In the genomic region with DNA sequence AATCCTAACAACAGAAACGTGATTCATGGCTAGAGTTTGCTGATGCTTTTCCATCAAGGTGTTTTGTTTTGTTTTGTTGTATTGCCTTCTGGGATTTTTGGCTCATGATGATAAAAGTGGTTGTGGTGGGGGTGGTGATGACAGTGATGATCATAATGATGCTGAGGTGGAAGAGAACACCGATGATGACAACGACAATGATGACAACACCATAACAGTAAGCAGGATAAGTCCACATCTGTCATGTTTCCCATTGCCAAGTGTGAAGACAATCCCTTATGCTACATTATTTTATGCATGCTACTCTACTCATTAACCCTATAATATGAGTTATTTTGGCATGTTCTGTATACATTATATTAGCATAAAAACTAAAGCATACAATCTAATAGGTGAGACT, we compare ENCODE assay signal across 23 mouse cellular contexts.
A peak's percentile ranks its signal among the peaks of the same experiment; 100 is the strongest.
DNase-seq lines count a peak whose midpoint lies in the region; ATAC-seq and TF ChIP-seq lines count a peak whose summit lies in the region.
"Had no signal": no experiment of that assay in that cellular context is flagged by ENCODE, and none has a peak within 500 bp of the region (broad histone marks: within the 10 kb centered on the region; RNA-seq: fewer than 3 reads in every experiment).

No protein-coding gene starts in this region.

- no peak for TF ChIP-seq POLR2A in brain, embryonic 14.5 days (IDR thresholded peaks at IDR 0.05; ENCODE audit: borderline replicate concordance, extremely low read depth, insufficient read depth, insufficient read length, poor library complexity, severe bottlenecking)

- WGBS in forebrain, embryonic 13.5 days, result 83% methylated on average over 3 of the region's 3 CpGs
- WGBS in forebrain, embryonic 11.5 days, result 86% methylated on average over 3 of the region's 3 CpGs
- WGBS in forebrain, embryonic 14.5 days, result 69% methylated on average over 3 of the region's 3 CpGs
- 65% methylated on average over 3 of the region's 3 CpGs for WGBS in forebrain, embryonic 16.5 days
- WGBS in forebrain, embryonic 15.5 days, result 71% methylated on average over 3 of the region's 3 CpGs
- WGBS in forebrain, embryonic 10.5 days, result 92% methylated on average over 3 of the region's 3 CpGs

- no peak overlapping the region for H3K4me3 ChIP-seq in forebrain, embryonic 13.5 days
- no peak overlapping the region for H3K4me3 ChIP-seq in forebrain, embryonic 11.5 days (ENCODE audit: low read depth, low read length)
- H3K4me3 ChIP-seq in forebrain, embryonic 14.5 days (ENCODE audit: low read depth, low read length), result no peak overlapping the region
- no peak overlapping the region for H3K4me3 ChIP-seq in forebrain, embryonic 16.5 days (replicated peaks; ENCODE audit: low read length)
- no peak overlapping the region for H3K4me3 ChIP-seq in forebrain, embryonic 15.5 days
- no peak overlapping the region for H3K4me3 ChIP-seq in forebrain, embryonic 10.5 days

- ATAC-seq in forebrain, embryonic 13.5 days, result peak; percentile 51; the same call in 1 of the 2 replicates
- no peak for ATAC-seq in forebrain, embryonic 11.5 days (replicated peaks; ENCODE audit: low FRiP score)
- ATAC-seq in forebrain, embryonic 14.5 days, result peak; percentile 61
- ATAC-seq in forebrain, embryonic 16.5 days, result no peak
- 0 out of 2 replicates have a peak, but pooled peaks have one; percentile 19 for ATAC-seq in forebrain, embryonic 15.5 days (replicated peaks)
- ATAC-seq: activated CD4-positive, CD25-positive, alpha-beta regulatory T cell, adult 4 months; CD4-positive, CD25-positive, alpha-beta regulatory T cell, adult 4 months; Patski had no signal

- H3K9ac ChIP-seq in forebrain, embryonic 13.5 days, result no peak overlapping the region
- H3K9ac ChIP-seq in forebrain, embryonic 11.5 days (ENCODE audit: low read length), result no peak overlapping the region
- H3K9ac ChIP-seq in forebrain, embryonic 14.5 days (ENCODE audit: low read length), result no peak overlapping the region
- H3K9ac ChIP-seq in forebrain, embryonic 16.5 days (replicated peaks; ENCODE audit: low read depth, low read length), result no peak overlapping the region
- H3K9ac ChIP-seq in forebrain, embryonic 15.5 days (replicated peaks), result no peak overlapping the region

- H3K4me1 ChIP-seq in forebrain, embryonic 13.5 days, result no peaks in the 10 kb centered on the region
- no peaks in the 10 kb centered on the region for H3K4me1 ChIP-seq in forebrain, embryonic 11.5 days (replicated peaks; ENCODE audit: control insufficient read depth, insufficient read depth, low read length)
- no peaks in the 10 kb centered on the region for H3K4me1 ChIP-seq in forebrain, embryonic 14.5 days (ENCODE audit: control insufficient read depth, insufficient read depth, low read length)
- H3K4me1 ChIP-seq in forebrain, embryonic 16.5 days (replicated peaks; ENCODE audit: control insufficient read depth, insufficient read depth, low read length), result no peaks in the 10 kb centered on the region
- H3K4me1 ChIP-seq in forebrain, embryonic 15.5 days, result no peaks in the 10 kb centered on the region
- no peaks in the 10 kb centered on the region for H3K4me1 ChIP-seq in forebrain, embryonic 10.5 days

- no peak overlapping the region for H3K27ac ChIP-seq in forebrain, embryonic 13.5 days
- no peak overlapping the region for H3K27ac ChIP-seq in forebrain, embryonic 11.5 days (ENCODE audit: low read depth, low read length)
- H3K27ac ChIP-seq in forebrain, embryonic 14.5 days (ENCODE audit: low read depth, low read length), result no peak overlapping the region
- H3K27ac ChIP-seq in forebrain, embryonic 16.5 days (ENCODE audit: low read length), result no peak overlapping the region
- no peak overlapping the region for H3K27ac ChIP-seq in forebrain, embryonic 15.5 days (replicated peaks)
- no peak overlapping the region for H3K27ac ChIP-seq in forebrain, embryonic 10.5 days

- H3K36me3 ChIP-seq in forebrain, embryonic 13.5 days (ENCODE audit: poor library complexity, severe bottlenecking), result no peaks in the 10 kb centered on the region
- no peaks in the 10 kb centered on the region for H3K36me3 ChIP-seq in forebrain, embryonic 11.5 days (ENCODE audit: control insufficient read depth, insufficient read depth, low read length)
- H3K36me3 ChIP-seq in forebrain, embryonic 14.5 days (ENCODE audit: control insufficient read depth, insufficient read depth, low read length), result no peaks in the 10 kb centered on the region
- H3K36me3 ChIP-seq in forebrain, embryonic 16.5 days (ENCODE audit: control insufficient read depth, insufficient read depth), result no peaks in the 10 kb centered on the region
- H3K36me3 ChIP-seq in forebrain, embryonic 15.5 days, result no peaks in the 10 kb centered on the region
- H3K36me3 ChIP-seq in forebrain, embryonic 10.5 days (replicated peaks), result no peaks in the 10 kb centered on the region
- H3K36me3 ChIP-seq: G1E had no signal

- no peak for DNase-seq in forebrain, embryonic 11.5 days (ENCODE audit: low spot score)
- DNase-seq in forebrain, embryonic 14.5 days (ENCODE audit: low spot score), result peak; percentile 30
- no peak for DNase-seq in forebrain, embryonic 10.5 days (ENCODE audit: extremely low spot score, low spot score)
- peak; percentile 41 for DNase-seq in brain, embryonic 14.5 days (ENCODE audit: low read depth)
- no peak for DNase-seq in cerebellum, adult 11 months
- DNase-seq: adrenal gland, adult 2 months; adrenal gland, adult 8-10 months; adrenal gland, postnatal 10 days; adrenal gland, postnatal 14 days; adrenal gland, postnatal 25 days; adrenal gland, postnatal 36 days; B cell, adult 2 months; cerebellum, adult 11-12 months; cerebellum, adult 18-20 months; cerebellum, adult 2 months had no signal

- H3K27me3 ChIP-seq in forebrain, embryonic 13.5 days, result no peaks in the 10 kb centered on the region
- H3K27me3 ChIP-seq in forebrain, embryonic 11.5 days (ENCODE audit: control insufficient read depth, insufficient read depth, low read length), result no peaks in the 10 kb centered on the region
- no peaks in the 10 kb centered on the region for H3K27me3 ChIP-seq in forebrain, embryonic 14.5 days (replicated peaks; ENCODE audit: control insufficient read depth, insufficient read depth, low read length)
- H3K27me3 ChIP-seq in forebrain, embryonic 16.5 days (replicated peaks; ENCODE audit: control insufficient read depth, insufficient read depth, low read length), result no peaks in the 10 kb centered on the region
- H3K27me3 ChIP-seq in forebrain, embryonic 15.5 days, result no peaks in the 10 kb centered on the region
- no peaks in the 10 kb centered on the region for H3K27me3 ChIP-seq in forebrain, embryonic 10.5 days (ENCODE audit: poor library complexity, severe bottlenecking)
- H3K27me3 ChIP-seq: CH12.LX, Patski had no signal

- H3K9me3 ChIP-seq in forebrain, embryonic 13.5 days (replicated peaks), result no peaks in the 10 kb centered on the region
- H3K9me3 ChIP-seq in forebrain, embryonic 11.5 days (ENCODE audit: control insufficient read depth, low read length), result no peaks in the 10 kb centered on the region
- no peaks in the 10 kb centered on the region for H3K9me3 ChIP-seq in forebrain, embryonic 14.5 days (replicated peaks; ENCODE audit: control insufficient read depth, low read length)
- no peaks in the 10 kb centered on the region for H3K9me3 ChIP-seq in forebrain, embryonic 16.5 days (ENCODE audit: control insufficient read depth, low read length)
- no peaks in the 10 kb centered on the region for H3K9me3 ChIP-seq in forebrain, embryonic 15.5 days
- no peaks in the 10 kb centered on the region for H3K9me3 ChIP-seq in forebrain, embryonic 10.5 days

- no peak for TF ChIP-seq CTCF in brain, embryonic 14.5 days (IDR thresholded peaks at IDR 0.05; ENCODE audit: borderline replicate concordance, extremely low read depth, insufficient read depth, insufficient read length)

- no peak overlapping the region for H3K4me2 ChIP-seq in forebrain, embryonic 13.5 days
- H3K4me2 ChIP-seq in forebrain, embryonic 11.5 days (ENCODE audit: low read depth, low read length, severe bottlenecking), result no peak overlapping the region
- no peak overlapping the region for H3K4me2 ChIP-seq in forebrain, embryonic 14.5 days (ENCODE audit: low read length)
- no peak overlapping the region for H3K4me2 ChIP-seq in forebrain, embryonic 16.5 days (ENCODE audit: low read length)
- H3K4me2 ChIP-seq in forebrain, embryonic 15.5 days (replicated peaks), result no peak overlapping the region

Comparison
In these comparisons a context has a peak if more than half of its experiments do, and no peak if none do; other contexts are left out.
1. ATAC-seq: peak in forebrain, embryonic 13.5 days (single experiment), forebrain, embryonic 14.5 days (single experiment) and forebrain, embryonic 15.5 days (single experiment); none in forebrain, embryonic 11.5 days (single experiment) and forebrain, embryonic 16.5 days (single experiment).
2. DNase-seq: peak in forebrain, embryonic 14.5 days (single experiment) and brain, embryonic 14.5 days (single experiment); none in forebrain, embryonic 11.5 days (single experiment), forebrain, embryonic 10.5 days (single experiment) and cerebellum, adult 11 months (single experiment).